Mouse (Mus musculus): ENCODE measurements around the gene Pdx1. TPM values are rescaled to one million over a fixed set of nuclear protein-coding genes. Genes with fewer than 3 reads are reported as not detected.

Pdx1 gene
- polyA plus RNA-seq, 1 experiment from 2014 or later = 10.0 TPM

GRCm38 (mm10) chr5:147317321-147317720, 47.6 kb downstream of the Pdx1 start:
- Histone ChIP-seq H3K9me3 (no peaks in the 10 kb centered on the region), H3K4me3 (replicated peaks) (no peak overlapping the region), H3K27ac (no peak overlapping the region), H3K36me3 (no peaks in the 10 kb centered on the region), H3K27me3 (replicated peaks) (peaks cover 75% of the 10 kb centered on the region), H3K4me2 (no peak overlapping the region), H3K9ac (no peak overlapping the region), H3K4me1 (no peaks in the 10 kb centered on the region)
- WGBS = 6% methylated on average over 7 of the region's 7 CpGs
- no peak for ATAC-seq (ENCODE audit: insufficient read depth, low FRiP score, low read depth)

GRCm38 (mm10) chr5:147317991-147318390, 48.2 kb downstream of the Pdx1 start:
- no peaks in the 10 kb centered on the region for H3K4me1 ChIP-seq
- H3K36me3 ChIP-seq = no peaks in the 10 kb centered on the region
- WGBS = 31% methylated on average over 7 of the region's 7 CpGs
- no peak for ATAC-seq (ENCODE audit: insufficient read depth, low FRiP score, low read depth)
- H3K27me3 ChIP-seq (replicated peaks) = peaks cover 74% of the 10 kb centered on the region
- no peak overlapping the region for H3K9ac ChIP-seq
- no peak overlapping the region for H3K27ac ChIP-seq
- H3K4me2 ChIP-seq = no peak overlapping the region
- H3K4me3 ChIP-seq (replicated peaks) = no peak overlapping the region
- H3K9me3 ChIP-seq = no peaks in the 10 kb centered on the region

GRCm38 (mm10) chr5:147319653-147320052, 49.9 kb downstream of the Pdx1 start:
- H3K9ac ChIP-seq = no peak overlapping the region
- H3K27me3 ChIP-seq (replicated peaks) = peaks cover 57% of the 10 kb centered on the region
- no peak overlapping the region for H3K4me3 ChIP-seq (replicated peaks)
- ATAC-seq (ENCODE audit: insufficient read depth, low FRiP score, low read depth) = no peak
- no peaks in the 10 kb centered on the region for H3K36me3 ChIP-seq
- no peak overlapping the region for H3K27ac ChIP-seq
- H3K4me1 ChIP-seq = no peaks in the 10 kb centered on the region
- H3K4me2 ChIP-seq = no peak overlapping the region
- no peaks in the 10 kb centered on the region for H3K9me3 ChIP-seq

- Histone ChIP-seq H3K9ac (no peak within 1 kb of the TSS), H3K27me3 (replicated peaks) (peaks cover 32% of the 10 kb centered on the region), H3K27ac (no peak within 1 kb of the TSS), H3K9me3 (no peaks in the 10 kb centered on the region), H3K4me2 (no peak within 1 kb of the TSS), H3K4me3 (replicated peaks) (no peak within 1 kb of the TSS), H3K4me1 (no peaks in the 10 kb centered on the region), H3K36me3 (no peaks in the 10 kb centered on the region)
- WGBS = 53% methylated on average over 8 of the region's 8 CpGs
- peak; percentile 45; the same call in 1 of the 2 replicates for ATAC-seq (ENCODE audit: insufficient read depth, low FRiP score, low read depth)
Observed at GRCm38 (mm10) chr5:147322183-147322582, 52.4 kb downstream of the Pdx1 start, which contains the start of gene Urad. TSS of gene Urad (minus strand) at chr5:147322440.

GRCm38 (mm10) chr5:147323237-147323917, 53.6 kb downstream of the Pdx1 start:
- Histone ChIP-seq H3K9me3 (no peaks in the 10 kb centered on the region), H3K27ac (no peak overlapping the region), H3K9ac (no peak overlapping the region), H3K27me3 (replicated peaks) (peaks cover 20% of the 10 kb centered on the region), H3K36me3 (no peaks in the 10 kb centered on the region), H3K4me3 (replicated peaks) (no peak overlapping the region), H3K4me1 (no peaks in the 10 kb centered on the region), H3K4me2 (no peak overlapping the region)
- 12% methylated on average over 17 of the region's 17 CpGs for WGBS
- ATAC-seq (ENCODE audit: insufficient read depth, low FRiP score, low read depth) = peak; percentile 14; the same call in 1 of the 2 replicates

Small RNAs within 50 kb of the gene (microRNA-seq; reads per million reads assigned to microRNA genes)
- gene Mir7k = not detected

Other genes with a start within 250 kb of the Pdx1 start
- 16.3 and 19.4 TPM in 2 replicates for gene Lnx2, start 193.4 kb upstream of the Pdx1 start, polyA plus RNA-seq (2015; fragmentation: Nextera tagmentation; extraction: Ambion mirVana)
- 140 and 146 TPM in 2 replicates for gene Polr1d, start 192.9 kb upstream of the Pdx1 start, polyA plus RNA-seq (2015; fragmentation: Nextera tagmentation; extraction: Ambion mirVana)
- gene Gsx1, start 81.3 kb upstream of the Pdx1 start, polyA plus RNA-seq (2015; fragmentation: Nextera tagmentation; extraction: Ambion mirVana) = not detected in 2 replicates
- 8.1 and 9.8 TPM in 2 replicates for gene Cdx2, start 37.3 kb downstream of the Pdx1 start, polyA plus RNA-seq (2015; fragmentation: Nextera tagmentation; extraction: Ambion mirVana)
- gene Urad, start 52.5 kb downstream of the Pdx1 start, polyA plus RNA-seq (2015; fragmentation: Nextera tagmentation; extraction: Ambion mirVana) = 0.41 and 0.71 TPM in 2 replicates
- 0.35 and 0.52 TPM in 2 replicates for gene Flt3, start 130.5 kb downstream of the Pdx1 start, polyA plus RNA-seq (2015; fragmentation: Nextera tagmentation; extraction: Ambion mirVana)
- 70.2 and 86.6 TPM in 2 replicates for gene Pan3, start 160.2 kb downstream of the Pdx1 start, polyA plus RNA-seq (2015; fragmentation: Nextera tagmentation; extraction: Ambion mirVana)

All from stomach, embryonic 15.5 days (tissue).